Mouse (Mus musculus): ENCODE results near the gene Acly.

Acly gene

DNA sequence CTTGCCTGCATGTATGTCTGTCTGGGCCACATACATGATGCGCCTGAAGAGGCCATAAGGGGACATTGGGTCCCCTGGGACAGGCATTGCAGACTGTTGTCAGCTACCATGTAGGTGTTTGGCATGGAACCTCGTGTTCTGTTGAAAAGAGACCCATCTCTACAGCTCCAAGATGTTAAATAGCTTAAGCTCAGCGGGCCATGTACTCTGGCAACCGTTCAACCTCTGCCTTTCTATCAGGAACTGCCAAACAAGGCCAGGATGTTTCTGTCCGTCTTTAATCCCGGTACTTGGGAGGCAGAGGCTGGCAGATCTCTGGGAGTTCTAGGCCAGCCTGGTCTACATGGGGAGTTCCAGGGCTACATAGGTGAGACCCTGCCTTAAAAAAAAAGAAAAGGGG lies 85.2 kb downstream of the Acly start:
- DNase-seq (ENCODE audit: low read depth, low spot score), result no peak

DNA sequence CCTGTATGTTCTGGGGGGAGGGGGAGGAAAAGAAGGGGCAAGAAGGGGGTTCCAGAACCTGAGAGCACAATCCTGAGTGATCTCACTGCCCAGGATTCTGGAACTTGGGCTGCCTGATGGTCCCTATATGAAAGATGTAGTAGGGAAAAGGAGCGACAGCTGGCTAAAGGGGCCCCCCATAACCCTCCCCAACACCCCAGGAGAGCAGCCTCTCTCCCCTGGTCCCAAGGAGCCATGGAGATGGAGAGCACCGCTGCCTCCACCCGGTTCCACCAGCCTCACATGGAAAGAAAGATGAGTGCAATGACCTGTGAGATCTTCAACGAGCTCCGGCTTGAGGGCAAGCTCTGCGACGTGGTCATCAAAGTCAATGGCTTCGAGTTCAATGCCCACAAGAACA lies 86.0 kb downstream of the Acly start, which contains the start of the genes Nt5c3b and Klhl10:
TSS of gene Nt5c3b (minus strand) at position 12 of the 400 bp plus-strand sequence.
TSS of gene Klhl10 (plus strand) at position 121 of the 400 bp plus-strand sequence.
- no peak for DNase-seq (ENCODE audit: low read depth, low spot score)

DNA sequence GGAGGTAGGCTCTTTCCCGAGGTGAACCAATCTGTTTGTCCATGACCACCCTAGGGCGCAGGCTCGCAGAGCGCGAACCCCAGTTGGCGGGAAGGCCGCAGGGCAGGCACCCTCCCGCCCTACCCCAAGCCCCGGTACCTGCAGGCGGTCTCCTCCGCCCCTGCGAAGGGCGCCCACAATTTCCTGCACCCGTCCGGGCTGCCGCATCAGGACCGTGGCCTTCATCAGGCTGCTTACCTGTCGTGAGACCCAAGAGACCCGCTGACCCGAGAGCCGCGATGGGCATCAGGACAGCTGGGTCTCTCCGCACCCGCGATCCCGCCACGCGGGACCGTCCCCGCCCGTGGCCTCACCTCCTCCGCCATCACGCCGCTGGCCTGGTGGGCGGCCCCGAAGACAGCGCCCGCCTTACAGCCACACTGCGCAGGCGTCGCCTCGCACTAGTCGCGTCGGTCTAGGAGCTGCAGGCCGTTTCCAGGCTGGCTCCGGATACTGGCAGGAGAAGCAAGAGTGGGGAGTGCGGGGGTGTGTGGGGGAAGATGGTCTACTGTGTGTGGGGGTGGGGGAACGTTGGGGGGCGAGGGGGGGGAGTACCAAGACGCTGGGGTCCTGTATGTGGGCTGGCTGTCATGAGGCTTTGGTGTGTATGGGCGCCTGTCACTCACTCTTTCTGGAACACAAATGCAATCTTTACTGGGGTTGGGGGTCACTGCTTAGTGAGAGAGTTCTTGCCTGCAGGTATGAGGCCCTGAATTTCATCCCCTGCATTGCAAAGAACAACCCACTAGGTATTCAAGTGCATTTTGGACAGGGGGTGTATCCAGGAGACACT lies 86.9 kb downstream of the Acly start:
- DNase-seq (ENCODE audit: low read depth, low spot score), result peak; percentile 67

- DNase-seq (ENCODE audit: low read depth, low spot score), result no peak
Measured at GRCm38 (mm10) chr11:100437901-100438300, 89.9 kb downstream of the Acly start.

- DNase-seq (ENCODE audit: low read depth, low spot score), result no peak
Measured at GRCm38 (mm10) chr11:100435678-100436246, 92.0 kb downstream of the Acly start.

DNA sequence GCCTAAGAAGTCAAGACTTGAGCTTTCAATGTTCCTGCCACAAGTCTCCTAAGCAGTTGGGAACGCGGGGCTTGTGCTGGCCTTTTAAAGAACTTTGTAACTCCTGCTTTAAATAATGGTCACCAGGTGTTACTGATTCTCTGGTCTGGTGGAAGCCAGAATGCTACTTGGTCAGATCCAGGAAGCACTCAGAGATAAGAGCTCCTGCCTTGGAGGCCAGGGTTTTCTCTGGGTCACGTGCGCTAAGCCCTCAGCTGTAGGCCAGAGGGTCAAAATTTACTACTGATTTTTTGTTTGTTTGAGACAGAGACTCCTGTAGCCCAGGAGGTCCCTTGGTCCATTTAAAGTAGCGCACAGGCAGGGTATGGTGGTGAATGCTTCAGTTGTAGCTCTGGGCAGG lies 95.8 kb downstream of the Acly start:
- no peak for DNase-seq (ENCODE audit: low read depth, low spot score)

- DNase-seq (ENCODE audit: low read depth, low spot score), result no peak
Measured at GRCm38 (mm10) chr11:100430052-100430451, 97.7 kb downstream of the Acly start.

DNA sequence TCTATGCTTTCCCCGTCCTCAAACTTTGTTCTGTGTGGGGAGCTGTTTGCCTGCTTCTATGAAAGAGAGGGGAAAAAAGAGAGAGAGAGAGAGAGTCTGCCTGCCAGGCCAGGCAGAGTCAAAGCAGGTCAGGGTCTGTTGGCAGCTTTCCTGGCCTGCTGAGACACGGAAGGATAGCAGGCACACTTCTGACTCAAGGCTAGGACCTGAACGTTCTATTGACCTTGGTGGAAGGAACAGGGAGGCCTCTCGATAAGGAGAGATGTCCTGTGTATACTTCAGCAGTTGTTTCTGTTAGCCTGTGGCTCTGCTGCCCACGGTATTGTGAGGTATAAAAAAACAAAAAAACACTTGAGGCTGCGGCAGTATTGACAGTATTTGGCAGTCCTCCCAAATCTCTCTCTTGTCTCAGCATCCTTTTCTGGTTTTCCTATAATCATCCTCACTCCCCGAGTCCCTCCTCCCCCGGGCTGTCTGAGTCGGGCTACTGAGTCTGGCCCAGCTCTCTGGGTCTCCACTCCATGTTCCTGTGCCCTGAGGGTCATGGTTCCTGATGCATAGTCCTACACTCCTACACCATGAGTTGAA lies 99.1 kb downstream of the Acly start:
- DNase-seq (ENCODE audit: low read depth, low spot score), result no peak

GRCm38 (mm10) chr11:100426820-100427219 lies 101.0 kb downstream of the Acly start:
- DNase-seq (ENCODE audit: low read depth, low spot score), result no peak

Measured in telencephalon, adult 2 months (tissue).